Mouse (Mus musculus): ENCODE results near the gene Raver2. TPM values are rescaled to one million over a fixed set of nuclear protein-coding genes. Genes with fewer than 3 reads are reported as not detected.
A peak's percentile ranks its signal among the peaks of the same experiment; 100 is the strongest.
"Not testable (repeated sequence)": the region's sequence is repeated elsewhere in the genome, so short reads cannot be mapped to it uniquely, and the experiment has no call there.

Raver2 gene
- polyA plus RNA-seq (2012; rRNA removed): 17.3 and 21.1 TPM in 2 replicates

- DNase-seq (ENCODE audit: low read depth): no peak
Measured at GRCm38 (mm10) chr4:101068786-101069153, at the start of gene Raver2. TSS of gene Raver2 (plus strand) at chr4:101068983.

GRCm38 (mm10) chr4:101020596-101020995, 48.2 kb upstream of the Raver2 start, which contains the start of gene Gm10577:
TSS of gene Gm10577 (minus strand) at chr4:101020696.
- DNase-seq (ENCODE audit: low read depth): no peak

DNA sequence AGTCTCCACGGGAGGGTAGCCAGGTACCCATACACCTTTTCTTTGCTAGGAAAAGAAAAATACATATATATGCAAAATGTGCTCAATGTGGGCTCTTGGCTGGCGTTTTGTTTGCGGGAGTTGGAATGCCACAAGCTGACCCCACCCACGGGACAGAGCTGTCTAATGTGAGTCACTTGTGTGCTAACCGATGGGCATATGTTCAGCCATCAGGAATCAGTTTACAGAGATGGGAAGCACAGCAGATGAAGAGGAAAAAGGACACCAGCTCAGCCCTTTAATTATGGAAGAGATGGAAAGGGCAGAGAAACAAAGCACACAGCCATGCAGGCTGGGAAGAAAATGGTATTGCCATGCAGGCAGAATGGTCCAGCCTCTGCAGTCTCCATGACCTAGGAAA, 42.2 kb upstream of the Raver2 start:
- DNase-seq (ENCODE audit: low read depth): no peak

GRCm38 (mm10) chr4:101026995-101027394, 41.8 kb upstream of the Raver2 start:
- DNase-seq (ENCODE audit: low read depth): no peak

- no peak for DNase-seq (ENCODE audit: low read depth)
Measured at GRCm38 (mm10) chr4:101027852-101028411, 40.9 kb upstream of the Raver2 start.

- no peak for DNase-seq (ENCODE audit: low read depth)
Measured at GRCm38 (mm10) chr4:101033047-101033446, 35.7 kb upstream of the Raver2 start.

GRCm38 (mm10) chr4:101035131-101035530, 33.7 kb upstream of the Raver2 start:
- DNase-seq (ENCODE audit: low read depth): no peak

- DNase-seq (ENCODE audit: low read depth): no peak
Measured at GRCm38 (mm10) chr4:101037156-101037555, 31.6 kb upstream of the Raver2 start.

GRCm38 (mm10) chr4:101043691-101044090, 25.1 kb upstream of the Raver2 start:
- no peak for DNase-seq (ENCODE audit: low read depth)

GRCm38 (mm10) chr4:101044149-101044548, 24.6 kb upstream of the Raver2 start:
- no peak for DNase-seq (ENCODE audit: low read depth)

DNA sequence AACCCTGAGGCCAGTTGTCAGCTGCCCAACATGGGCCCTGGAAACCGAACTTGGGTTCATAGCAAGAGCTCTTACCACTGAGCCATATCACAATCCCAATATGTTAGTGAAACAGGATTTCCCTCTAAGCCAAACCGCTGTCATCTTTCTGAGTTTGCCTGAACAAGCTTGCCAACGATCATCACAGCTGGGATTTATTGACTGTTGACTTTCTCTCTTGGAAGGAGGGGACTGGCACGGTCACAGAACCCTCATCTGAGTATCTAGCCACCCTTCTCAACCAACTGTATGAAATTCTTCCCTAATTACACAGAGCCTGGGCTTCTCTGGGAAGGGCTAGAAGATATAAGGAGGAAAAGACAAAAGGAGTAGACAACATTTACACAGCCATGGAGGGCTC, 22.2 kb upstream of the Raver2 start:
- no peak for DNase-seq (ENCODE audit: low read depth)

GRCm38 (mm10) chr4:101062146-101062545, 6.6 kb upstream of the Raver2 start:
- DNase-seq (ENCODE audit: low read depth): no peak

DNA sequence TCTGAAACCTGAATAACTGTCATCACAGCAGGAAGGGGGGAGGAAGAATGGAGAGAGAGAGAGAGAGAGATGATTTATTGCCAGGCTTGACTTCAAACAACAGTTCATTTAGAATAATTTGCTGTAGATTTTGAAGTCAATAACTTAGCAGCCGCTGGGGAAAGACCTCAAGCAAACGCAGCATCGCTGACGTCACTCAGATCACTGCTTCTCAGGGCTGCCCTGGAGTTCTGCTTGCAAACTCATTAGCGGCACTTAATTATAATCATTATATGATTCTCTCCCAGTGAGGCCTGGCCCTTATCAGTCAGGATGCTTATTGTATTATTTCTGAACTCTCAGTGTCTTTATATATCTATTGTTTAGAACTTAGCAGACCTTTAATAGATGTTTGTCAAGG, 2.4 kb upstream of the Raver2 start:
- no peak for DNase-seq (ENCODE audit: low read depth)

DNA sequence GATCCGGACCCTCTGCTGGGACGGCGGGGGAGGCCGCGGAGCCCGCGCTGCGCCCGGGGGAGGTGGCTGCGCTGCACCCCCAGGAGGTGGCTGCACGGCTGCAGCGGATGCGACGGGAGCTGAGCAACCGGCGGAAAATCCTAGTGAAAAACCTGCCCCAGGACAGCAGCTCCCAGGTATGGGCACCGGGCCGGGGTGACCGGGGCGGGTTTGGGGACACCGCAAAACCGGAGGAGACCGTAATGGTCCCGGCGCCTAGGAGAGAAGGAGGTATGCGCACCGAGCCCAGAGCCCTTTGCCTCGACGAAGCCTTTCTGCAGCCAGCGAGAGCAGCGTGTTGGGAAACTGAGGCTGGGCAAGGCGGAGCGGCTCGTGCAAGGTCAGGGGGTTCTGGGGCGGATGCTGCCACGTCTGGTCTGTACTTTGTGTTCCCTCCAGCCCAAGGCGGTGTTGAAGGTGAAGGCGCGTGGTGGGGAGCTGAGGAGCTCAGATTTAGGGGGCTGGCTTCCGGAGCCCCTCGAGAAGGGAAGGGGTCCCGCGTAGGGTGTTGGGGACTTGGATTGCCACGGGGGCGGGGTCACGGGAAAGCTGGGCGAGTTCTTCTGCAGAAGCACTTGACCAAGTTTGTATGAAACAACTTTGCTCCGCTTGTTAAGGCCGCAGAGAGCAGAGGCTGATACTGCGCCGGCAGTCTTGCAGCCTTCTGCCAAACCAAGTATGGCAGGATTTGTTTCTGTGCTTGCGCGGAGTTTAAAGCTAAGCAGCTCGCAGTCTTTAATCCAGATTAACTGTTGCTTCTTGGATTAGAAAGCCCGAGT, 580 bp downstream of the Raver2 start:
- DNase-seq (ENCODE audit: low read depth): peak; percentile 13

- no peak for DNase-seq (ENCODE audit: low read depth)
Measured at GRCm38 (mm10) chr4:101071570-101071969, 2.8 kb downstream of the Raver2 start.

DNA sequence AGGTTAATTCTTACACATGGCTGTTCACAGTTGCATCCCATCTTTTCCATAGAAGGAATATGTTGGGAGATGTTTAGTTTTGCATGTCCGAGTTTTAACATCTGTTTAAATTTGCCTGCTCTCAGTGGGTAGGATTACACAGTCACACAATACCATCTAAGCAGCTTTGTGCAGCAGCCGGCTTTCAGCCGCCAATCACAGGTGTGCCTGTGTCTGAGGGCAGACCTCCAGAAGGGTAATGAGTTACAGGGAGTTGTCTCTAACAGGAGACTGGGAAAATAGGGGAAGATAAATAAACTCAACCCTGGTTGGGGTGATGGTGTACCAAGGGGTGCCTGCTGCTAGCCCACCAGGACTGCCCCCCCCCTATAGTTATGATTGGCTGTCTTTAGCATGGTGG, 7.6 kb downstream of the Raver2 start:
- DNase-seq (ENCODE audit: low read depth): no peak

- no peak for DNase-seq (ENCODE audit: low read depth)
Measured at GRCm38 (mm10) chr4:101080016-101080415, 11.2 kb downstream of the Raver2 start.

- DNase-seq (ENCODE audit: low read depth): no peak
Measured at GRCm38 (mm10) chr4:101082176-101082888, 13.5 kb downstream of the Raver2 start.

DNA sequence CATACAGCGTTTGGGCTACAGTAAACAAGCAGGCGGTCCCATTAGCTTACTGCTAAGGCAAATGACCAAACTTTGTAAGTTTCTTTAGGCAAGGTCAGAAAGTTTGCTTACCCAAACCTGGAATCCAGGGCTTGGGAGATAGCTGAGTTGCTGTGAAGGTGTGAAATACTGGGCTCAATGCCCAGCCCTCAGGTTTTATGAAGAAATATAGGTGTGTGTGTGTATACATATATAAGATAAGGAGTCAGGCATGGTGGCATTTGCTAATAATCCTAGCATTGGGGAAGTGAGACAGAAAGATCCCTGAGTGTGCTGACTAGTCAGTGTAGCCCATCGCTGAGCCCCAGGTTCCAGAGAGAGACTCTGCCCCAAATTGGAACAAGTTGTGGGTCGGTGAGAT, 16.1 kb downstream of the Raver2 start:
- DNase-seq (ENCODE audit: low read depth): peak; percentile 19

DNA sequence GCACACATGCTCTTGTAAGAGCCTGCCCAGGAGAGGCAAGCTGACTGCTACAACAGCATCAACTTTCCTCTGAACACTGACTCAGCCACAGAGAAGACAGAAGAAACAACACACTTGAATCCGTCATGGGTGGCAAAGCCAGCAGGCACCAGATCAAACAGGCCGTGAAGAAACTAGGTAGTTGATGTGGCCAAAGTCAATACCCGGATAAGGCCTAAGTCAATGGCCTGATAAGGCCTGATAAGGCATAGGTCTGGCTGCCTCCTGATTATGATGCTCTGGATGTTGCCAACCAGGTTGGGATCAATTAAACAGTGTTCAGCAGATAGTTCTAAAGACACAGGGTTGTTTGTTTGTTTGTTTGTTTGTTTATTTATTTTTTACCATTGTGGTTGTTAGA, 17.3 kb downstream of the Raver2 start:
- no peak for DNase-seq (ENCODE audit: low read depth)

GRCm38 (mm10) chr4:101087721-101088120, 18.9 kb downstream of the Raver2 start:
- no peak for DNase-seq (ENCODE audit: low read depth)

DNA sequence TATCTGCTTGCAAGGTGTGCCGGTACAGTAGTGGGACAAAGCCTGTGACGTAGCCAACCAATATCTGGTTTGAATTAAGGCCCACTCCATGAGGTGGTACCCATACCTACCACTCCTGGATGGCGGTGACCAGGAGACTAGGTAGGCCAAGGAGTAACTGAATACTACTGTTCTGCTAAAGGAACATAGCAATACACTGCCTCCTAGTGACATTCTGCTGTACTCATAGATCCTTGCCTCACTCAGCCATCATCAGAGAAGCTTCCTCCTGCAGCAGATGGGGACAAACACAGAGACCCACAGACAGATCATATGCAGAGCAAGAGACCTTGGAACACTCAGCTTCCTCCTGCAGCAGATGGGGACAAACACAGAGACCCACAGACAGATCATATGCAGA, 21.8 kb downstream of the Raver2 start:
- DNase-seq (ENCODE audit: low read depth): not testable (repeated sequence)

GRCm38 (mm10) chr4:101093292-101093691, 24.5 kb downstream of the Raver2 start:
- DNase-seq (ENCODE audit: low read depth): no peak
